Mouse (Mus musculus) right cerebral cortex, adult 18-20 months (tissue): Measurements from ENCODE around the gene Syne3.

ENCODE experiments used
- DNase-seq: peaks from one replicate; pipeline ENCODE4 v3.0.0; 2022; ENCODE audit warnings: mixed read lengths

Gene Syne3

DNA sequence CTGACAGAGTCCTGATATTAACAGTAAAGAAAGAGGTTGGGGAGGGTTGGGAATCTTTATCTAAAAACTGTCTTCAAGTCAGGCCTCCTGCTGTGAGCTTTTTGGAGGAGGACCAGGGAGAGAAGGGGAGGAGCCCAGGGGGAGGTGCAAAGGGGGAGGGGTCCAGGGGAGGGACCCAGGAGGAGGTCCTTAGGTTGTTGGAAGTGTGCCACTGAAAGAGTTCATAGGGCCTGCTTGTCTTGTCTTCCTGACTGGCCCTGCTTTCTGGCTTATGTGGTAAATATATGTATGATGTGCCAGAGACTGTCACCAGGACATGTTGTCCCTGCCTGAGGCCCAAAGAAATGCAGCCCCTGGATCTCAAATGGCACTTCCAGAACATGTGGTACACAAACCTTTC lies 49.2 kb downstream of the Syne3 start:
- DNase-seq = no peak

DNA sequence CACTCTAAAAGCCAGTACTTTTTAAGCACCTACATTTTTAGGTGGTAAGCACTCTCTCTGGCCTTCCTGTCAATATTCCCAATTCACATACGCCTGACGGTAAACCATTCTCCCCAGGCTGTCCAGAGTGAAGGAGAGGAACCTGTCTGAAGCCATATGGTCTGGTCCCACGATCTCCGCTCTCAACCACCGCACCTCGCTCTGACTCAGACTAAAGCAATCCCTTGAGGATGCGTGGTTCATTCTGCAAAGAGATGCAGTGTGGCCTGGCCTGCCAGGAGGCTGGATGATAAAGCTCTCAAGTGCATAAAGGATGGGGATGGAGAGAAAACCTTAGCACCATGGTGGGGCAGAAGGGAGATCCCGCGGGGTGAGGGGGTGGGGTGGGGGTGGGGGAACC lies 49.6 kb downstream of the Syne3 start:
- DNase-seq = no peak

DNA sequence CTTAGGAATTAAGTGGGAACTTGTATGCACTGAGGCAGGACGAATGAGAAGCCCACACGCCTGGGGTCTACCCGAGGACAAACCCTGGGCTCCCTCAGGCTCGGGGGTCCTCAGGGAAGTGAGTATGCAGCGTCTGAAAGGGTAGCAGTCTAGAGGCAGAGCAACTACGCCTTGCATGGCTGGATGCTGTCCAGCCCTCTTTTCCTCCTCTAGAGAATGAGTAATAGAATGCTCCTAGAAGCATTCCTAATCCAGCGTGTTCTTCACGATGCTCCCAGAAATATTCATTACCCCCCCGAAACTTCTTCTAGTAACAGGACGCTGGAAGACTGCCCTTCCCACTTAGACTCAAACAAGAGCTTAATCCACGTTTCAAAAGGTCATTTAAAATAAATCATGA lies 51.3 kb downstream of the Syne3 start:
- DNase-seq = no peak

DNA sequence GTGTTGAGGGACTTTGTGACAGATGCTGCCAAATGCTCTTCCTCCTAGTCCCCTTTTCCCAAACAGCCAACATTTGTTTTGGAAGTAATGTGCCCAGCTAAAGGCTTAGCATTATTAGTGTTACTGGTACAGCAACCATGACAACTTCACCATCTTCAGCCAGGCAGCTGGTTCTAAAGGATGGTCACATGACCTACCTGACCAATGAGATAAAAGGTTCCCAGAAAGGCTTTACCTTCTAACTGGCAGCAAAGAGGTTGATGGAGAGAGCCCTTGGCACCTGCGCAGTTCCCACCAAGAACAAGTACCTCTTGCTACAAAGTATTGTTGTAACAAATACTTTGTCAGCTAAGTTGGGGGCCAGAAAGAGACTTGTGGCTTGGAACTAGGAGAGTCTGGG lies 52.4 kb downstream of the Syne3 start:
- DNase-seq = no peak

DNA sequence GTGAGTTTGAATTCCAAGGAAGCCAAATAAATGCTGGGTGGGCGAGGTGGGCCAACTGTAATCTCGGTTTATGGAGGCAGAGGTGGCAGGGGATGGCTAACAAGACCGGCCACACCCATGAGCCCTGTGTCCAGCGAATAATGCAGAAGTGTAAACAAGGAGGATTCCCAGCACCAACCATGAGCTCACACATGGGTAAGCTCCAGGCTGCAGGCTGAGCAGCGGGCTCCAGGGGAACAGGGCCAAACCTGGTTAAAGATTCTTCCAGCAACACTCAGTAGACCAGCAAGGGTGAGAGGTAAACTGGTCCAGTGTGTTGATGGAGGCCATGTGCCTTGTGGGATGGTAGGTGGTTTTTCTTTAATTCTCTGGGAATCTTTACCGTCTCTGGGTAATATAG lies 53.2 kb downstream of the Syne3 start:
- no peak for DNase-seq

DNA sequence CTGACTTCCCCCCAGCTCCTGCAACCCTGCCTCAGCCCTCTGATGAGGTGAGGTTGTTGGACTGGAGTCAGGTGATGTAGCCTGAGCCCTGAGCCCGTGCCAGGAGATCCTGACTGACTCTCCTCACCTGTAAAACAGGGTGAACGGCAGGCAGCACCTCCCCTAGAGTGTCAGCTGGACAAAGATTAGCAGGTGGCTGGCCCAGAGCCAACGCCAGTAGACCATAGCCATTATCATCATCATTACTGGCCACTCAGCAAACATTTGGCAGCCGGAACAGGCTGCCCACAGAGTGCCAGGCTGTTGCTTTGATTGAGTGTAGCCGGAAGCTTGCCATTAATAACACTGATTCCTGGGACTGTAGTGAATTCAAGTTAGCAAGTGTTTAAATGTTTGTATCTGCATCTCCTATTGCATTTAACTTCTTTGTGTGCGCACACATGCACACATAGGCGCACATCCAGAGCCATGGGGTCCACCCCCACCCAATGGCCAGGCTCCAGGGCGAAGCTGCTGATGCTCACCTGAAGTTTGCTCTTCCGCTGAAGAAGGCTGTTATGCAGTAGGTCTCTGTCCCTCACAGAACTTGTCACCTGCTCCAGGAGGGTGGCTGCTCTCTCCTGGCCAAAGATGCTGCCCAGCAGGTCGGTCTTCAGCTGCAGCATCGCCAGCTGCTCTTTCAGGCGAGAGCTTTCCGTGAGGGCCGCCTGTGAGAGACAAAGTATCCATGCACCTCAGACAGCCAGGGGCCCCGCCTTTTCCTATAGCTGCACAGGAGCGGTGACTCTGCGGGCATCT lies 54.4 kb downstream of the Syne3 start:
- no peak for DNase-seq

DNA sequence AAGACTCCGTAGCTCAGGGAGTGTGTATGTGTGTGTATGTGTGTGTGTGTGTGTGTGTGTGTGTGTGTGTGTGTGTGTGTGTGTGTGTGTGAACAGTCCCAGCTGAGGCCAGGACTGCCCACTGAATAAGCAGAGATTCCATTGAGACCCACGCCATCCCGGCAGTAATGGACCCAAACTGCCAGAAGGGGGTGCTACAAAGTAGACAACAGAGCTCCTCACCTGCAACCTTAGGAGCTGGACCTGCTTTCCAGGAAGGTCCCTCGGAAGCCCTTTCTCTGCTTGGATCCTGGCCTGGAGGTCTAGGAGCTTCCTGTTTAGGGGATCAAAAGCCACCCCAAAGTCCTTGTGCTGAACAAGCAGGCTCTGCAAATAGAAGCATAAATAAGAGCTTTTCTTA lies 55.7 kb downstream of the Syne3 start:
- DNase-seq = peak; percentile 31

DNA sequence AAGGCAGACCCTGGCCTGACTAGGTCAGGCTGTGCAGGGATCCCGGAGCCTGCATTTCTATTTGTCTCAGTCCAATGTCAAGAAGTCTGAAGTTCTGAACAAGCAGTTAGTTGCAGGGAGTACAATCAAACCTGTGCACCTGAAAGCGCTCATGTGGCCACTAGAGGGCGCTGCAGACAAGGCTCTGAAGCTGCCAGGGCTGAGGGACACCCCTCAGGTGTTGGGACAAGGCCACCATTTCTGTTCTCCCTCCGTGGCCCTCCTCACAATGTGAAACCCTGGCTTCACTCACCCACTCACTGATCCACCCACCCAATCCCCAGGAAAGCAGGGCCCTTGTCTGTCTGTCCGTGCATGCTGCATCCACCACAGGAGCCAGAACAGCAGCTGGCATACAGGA lies 57.2 kb downstream of the Syne3 start:
- peak; percentile 67 for DNase-seq

DNA sequence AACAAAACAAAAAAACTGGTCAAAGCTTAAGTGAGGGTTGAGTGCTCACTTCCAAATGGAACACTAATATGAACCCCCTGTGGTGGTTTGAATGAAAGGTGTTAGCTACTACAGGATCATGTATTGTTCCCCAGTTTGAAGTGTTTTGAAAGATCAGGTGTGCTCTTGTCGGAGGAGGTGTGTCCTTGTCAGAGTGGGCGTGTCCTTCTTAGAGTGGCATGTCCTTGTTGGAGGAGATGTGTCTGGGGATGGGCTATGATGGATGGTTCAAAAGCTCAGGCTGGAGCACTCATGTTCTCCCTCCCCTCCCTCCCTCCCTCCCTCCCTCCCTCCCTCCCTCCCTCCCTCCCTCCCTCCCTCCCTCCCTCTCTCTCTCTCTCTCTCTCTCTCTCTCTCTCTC lies 61.7 kb downstream of the Syne3 start:
- DNase-seq = no peak

DNA sequence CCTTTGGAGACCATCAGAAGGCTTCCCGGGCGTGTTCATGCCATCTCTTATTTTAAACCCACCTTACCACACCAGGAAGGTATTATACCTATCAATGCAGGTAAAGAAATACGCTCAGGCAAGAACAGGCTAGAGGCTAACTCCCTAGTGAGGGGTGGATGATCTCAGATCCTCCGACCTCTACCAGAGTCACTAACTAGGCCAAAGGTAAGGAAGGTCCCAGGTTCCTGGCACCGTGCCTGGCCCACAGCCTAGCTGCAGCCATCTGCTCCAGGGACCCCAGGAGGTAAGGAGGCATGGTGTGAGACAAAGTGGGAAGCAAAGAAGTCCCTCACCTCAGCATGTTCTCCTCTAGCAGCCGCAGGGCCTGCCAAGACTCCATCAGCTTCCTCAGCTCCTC lies 63.4 kb downstream of the Syne3 start:
- DNase-seq = no peak

DNA sequence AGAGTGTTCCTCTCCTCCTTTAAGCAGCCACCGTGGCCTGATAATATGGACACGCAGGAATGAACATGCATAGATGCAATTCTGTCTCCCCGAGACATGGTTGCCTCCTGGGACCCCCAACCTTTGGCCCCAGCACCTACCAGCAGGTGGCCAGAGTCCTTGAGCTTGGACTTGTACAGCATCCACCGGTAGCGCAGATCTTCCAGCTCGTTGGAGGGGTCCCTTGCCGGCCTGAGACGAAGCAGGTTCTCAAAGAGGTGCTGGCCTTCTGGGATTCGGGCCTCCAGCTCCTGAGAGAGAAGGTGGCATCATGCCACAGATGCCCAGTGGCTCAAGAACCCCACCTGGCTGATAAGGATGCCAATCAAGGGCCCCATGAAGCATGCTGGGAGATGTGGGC lies 69.1 kb downstream of the Syne3 start:
- DNase-seq = no peak

DNA sequence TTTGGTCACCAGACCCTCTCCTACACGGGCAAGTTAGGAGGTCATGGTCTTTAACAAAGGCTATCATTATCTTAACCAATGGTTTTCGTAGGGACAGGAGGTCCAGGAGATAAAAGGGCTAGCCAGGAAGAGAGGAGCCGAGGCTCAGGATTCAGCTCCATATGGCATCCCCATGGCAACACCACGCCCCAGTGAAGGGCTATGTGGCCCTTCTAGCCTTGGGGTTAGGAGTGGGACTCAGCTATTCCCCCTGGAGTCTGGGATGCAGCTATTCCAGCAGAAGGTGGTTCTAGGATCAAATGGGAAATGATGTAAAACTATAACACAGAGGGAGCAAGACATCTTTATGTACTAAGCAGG lies 69.6 kb downstream of the Syne3 start:
- no peak for DNase-seq

DNA sequence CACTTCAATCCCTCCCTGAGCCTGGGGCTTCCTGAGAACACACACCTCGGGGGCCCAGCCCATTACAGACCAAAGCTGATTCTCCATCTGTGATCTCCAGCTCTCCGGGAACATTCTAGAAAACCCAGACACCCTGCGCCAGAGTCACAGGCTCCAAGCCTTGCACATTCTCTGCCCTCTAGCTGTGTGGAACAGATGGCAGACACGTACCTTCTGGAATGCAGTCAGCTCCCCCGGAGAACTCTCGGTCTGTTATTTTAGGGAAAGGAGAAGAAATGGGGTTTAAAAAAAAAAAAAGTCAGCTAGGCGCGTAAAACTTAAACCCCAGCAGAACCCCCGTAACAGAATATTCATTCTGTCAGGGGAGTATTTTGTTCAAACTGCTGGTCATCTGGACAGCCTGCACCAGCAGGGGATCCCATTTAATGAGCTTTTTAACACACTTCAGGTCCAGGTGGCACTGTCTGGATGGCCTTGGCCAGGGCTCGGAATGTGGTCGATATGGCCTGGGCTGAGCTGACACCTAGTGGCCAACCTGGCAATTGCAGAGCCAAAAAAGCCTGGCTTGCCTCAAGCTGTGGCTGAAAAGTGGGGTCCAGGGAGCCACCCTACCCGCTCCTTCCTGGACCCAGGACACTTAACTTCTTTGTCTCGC lies 70.1 kb downstream of the Syne3 start:
- DNase-seq = peak; percentile 73

DNA sequence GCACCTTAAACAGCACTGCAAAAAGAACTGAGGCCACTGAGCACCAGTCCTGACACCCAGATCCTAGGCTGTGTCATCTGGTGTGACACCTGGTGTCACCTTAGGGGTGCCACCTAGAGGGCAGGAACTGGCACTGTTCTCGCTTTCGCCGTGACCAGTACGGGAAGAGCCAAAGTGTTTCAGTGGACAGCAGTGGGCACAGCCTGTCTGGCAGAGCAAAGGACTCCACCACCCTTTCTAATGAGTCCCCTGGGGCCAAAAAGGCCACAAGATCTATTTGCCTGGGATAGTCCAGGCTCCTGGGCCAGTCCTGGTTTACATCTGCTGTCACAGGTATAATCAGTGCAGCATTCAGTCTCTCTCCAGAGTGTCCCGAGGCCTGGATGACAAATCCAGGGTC lies 70.7 kb downstream of the Syne3 start:
- no peak for DNase-seq

DNA sequence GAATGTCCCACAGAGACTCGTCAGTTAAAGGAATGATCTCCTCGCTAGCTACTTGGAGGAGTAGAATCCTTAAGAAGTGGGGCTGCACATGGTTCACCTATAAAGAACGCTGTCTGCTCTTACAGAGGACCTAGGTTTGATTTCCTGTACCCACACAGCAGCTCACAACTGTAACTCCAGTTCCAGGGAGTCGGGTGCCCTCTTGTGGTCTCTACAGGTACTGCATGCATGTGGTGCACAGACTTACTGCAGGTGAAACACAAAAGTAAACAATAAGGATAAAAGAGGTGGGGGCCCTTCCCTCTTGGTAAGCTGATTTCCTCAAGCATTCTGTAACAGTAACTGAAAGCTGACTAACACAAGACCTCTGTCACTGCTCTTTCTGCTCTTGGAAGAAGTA lies 73.4 kb downstream of the Syne3 start:
- no peak for DNase-seq

DNA sequence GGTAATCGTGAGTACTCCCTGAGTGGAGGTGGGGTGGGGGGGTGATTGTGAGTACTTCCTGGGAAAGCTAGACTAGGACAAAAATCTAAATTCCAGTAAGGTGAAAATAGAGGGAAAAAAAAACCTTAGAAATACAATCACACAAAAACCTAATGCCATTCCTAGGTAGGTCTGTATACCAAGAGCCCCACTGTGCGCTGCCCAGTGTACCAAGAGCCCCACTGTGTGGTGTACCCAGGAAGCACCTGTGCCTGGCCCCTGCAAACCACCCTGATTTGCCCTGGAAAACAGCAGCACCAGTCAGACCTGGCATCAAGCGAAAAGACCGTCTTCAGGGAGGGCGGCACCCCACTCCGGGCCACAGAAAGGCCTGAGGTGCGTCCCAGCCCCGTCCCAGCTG lies 74.5 kb downstream of the Syne3 start:
- no peak for DNase-seq

DNA sequence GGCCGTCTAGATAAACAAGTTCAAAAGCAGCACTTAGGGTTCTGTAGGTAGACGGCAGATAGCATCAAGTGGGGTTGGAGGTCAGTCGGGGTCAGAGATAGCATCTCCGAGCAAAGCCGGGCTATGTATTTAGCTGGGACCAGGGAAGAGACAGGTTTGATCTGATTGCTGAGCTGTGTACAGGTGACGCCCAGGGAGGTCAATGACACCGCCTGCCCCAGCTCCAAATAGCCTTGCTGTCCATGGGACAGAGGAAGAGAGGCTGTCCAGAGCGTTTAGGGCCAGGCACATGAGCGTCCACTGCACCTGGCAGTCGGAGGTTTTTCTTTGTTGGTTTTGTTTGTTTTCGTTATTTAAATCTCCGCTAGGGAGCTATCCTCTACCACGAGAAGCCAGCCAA lies 75.8 kb downstream of the Syne3 start:
- no peak for DNase-seq

DNA sequence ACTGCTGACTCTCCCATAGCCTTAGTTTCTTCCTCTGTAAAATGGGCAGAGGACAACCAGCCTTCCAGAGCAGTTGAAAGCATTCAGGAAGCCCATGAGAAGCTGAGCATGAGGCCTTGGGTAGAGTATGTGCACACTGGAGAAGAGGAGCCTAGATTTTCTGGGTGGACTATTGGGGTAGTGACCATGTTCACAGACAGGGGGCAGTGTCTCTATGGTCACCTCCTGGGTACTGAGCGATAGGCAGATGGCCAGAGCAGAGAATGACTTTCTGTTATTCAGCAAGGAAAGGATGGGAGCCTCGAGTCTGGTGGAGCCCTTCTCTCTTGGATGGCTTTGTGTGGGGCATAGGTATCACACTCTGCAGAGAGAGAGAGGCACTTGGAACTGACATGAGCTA lies 76.4 kb downstream of the Syne3 start:
- DNase-seq = no peak

DNA sequence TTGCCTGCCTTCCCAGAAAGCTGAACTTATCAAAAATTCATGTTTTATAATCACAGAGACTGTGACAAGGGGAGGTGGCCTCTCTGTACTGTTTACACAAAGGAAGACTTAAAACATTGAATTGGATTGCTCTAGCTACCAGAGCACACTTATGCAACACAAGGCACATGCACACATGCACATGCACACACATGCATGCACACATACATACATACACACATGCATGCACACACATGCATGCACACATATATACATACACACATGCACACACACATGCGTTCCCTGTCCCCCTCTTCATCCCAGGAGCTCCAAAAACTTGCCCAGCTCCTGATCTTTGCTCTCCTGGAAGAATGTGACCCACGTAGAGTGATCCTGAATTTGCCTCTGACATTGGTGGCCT lies 83.8 kb downstream of the Syne3 start:
- DNase-seq = no peak

DNA sequence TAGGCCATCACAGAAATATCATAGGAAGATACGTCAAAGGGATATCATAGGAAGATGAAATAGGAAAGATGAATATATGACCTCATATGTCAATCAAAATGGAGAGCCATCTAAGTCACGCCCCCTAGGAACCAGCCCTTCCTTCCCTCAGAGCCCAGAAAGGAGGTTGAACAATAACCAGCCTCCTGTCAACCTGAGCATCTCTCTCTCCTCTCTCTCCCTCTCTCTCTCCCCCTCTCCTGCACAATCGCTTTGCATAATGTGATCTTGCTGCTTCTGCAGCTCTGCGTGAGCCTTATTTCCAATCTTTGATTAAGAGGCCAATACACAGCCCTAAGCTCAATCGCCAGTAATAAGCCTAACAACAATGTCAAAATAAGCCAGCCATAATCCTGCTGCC lies 84.6 kb downstream of the Syne3 start:
- DNase-seq = no peak

DNA sequence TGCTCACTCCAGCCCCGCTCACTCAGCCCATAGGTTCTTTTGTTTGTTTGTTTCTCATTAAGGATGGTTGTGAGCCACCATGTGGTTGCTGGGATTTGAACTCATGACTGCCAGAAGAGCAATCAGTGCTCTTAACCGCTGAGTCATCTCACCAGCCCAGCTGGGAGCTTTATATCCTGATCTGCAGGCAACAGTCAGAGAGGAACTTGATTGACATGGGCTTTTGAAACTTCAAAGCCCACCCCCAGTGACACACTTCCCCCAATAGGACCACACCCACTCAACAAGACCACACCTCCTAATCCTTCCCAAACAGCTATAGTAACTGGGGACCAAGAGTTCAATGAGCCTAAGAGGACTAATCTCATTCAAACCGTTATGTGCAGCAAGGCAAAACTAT lies 85.1 kb downstream of the Syne3 start:
- DNase-seq = no peak

DNA sequence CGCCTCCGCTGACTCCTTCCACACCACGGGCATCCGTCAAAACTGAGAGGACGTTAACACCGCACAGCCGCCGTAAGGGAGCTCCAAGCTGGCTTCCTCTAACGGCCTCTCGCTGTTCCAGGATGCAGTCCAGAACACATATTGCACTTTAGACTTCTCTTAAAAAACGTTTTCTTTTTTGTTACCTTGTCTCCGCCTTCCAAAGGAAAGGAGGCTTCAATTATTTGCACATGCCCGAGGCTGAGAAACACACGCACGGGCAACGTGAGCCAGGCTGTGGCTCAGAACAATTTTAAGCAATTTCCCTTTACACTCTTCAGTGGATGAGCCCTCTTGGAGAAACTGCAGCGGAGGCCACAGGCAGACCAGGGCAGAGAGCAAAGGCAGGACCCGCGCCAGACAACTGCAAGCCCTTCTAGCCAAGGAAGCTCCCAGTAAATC lies 85.6 kb downstream of the Syne3 start:
- DNase-seq = no peak

DNA sequence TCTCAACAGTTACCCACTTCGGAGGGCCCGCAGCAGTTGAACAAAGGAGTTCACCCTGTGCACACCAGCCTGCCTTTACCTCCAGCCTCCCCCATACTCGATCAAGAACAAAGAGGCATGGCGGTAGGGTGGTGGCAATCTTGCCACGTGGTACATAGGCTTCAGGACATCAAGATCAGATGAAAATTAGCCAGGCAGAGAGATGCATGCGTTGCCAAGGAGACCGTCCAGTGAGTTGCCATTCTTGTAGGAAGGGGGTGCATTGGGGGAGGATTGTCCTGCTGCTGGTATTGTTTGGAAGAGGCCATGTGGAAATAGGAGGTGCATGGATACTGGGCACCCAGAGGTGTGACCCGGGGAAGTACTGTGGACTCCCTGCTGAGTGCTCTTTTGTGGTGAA lies 87.0 kb downstream of the Syne3 start:
- no peak for DNase-seq

DNA sequence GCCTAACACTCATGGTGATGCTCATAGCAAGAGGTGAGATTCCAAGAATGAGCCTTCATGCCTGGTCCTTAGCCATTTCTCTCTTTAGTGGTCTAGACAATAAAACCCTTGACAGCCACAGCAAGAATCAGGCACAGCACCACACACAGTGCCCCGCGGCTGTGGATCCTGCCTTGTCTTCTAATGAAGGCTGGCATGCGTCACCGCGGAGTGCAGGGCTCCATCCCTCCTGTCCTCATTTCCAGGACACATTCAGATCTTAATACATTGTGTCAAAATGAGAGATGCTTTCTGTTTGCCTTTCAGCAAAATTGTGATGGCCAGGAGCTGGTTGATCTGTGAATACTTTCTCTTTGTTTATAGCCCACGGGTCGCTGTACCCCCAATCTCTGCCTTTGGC lies 88.5 kb downstream of the Syne3 start:
- DNase-seq = no peak

DNA sequence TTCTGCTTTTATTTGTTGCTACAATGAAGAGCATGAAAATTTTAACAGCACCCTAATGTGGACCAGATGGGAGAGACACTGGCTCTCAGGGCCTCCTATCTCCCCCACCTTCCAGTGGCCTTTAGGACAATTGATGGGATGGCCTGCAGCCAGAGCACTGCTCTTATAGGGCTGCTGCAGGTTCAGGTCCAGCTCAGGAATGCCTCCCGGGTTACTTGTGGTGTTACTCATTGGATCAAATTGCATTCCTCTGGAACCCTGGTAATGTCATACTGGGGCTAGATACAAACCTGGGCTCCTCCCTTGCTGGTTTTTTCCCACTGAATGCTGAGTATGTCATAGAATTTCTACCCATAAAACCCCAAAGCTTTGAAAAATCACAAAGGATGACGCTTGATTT lies 90.4 kb downstream of the Syne3 start:
- no peak for DNase-seq
